Mouse (Mus musculus) megakaryocyte, embryonic 14.5 days (primary cell): ENCODE results near the gene Mdga1.

ENCODE experiments used
- FLI1 ChIP-seq: IDR thresholded peaks from 2 replicates; pipeline ENCODE4 v1.6.1; 2012; ENCODE audit warnings: low read length, inconsistent platforms, mixed read lengths
- GATA1 ChIP-seq: IDR thresholded peaks from 3 replicates; pipeline ENCODE4 v1.6.1; 2012; ENCODE audit warnings: mixed read lengths, low read length, inconsistent platforms, borderline replicate concordance

DNA sequence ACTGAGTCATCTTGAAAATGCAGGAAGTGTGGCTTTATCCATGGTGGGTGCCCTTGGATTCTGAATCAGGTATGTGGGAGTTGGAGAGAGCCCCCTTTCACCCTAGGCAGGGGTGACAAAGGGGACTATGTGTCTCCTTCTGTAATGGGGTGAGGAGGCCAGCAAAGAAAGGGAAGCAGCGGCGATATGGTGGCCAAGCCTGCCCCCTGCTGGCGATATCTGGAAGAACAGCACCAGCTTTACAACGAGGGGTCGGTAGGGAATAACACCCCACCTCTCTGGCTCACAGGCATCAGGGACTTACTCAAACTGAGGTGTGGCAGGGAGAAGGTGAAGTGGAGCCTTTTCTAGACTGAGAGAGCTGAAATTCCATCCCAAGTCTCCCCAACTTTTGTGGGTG lies 87.0 kb downstream of the Mdga1 start:
- TF ChIP-seq FLI1 (no peak), GATA1 (no peak)
